Mouse (Mus musculus) CH12F3 (cell line): Measurements from ENCODE around the gene Setdb2.
"Not testable (repeated sequence)": the region's sequence is repeated elsewhere in the genome, so short reads cannot be mapped to it uniquely, and the experiment has no call there.

Experiments
- in situ Hi-C: fragments of 300-500 bp; cut with MboI; formaldehyde crosslinking; loops from 2 replicates; pipeline ENCODE4 v1.14.3; 2020; ENCODE audit warnings: low sequenced_read_pairs

Setdb2 gene

DNA sequence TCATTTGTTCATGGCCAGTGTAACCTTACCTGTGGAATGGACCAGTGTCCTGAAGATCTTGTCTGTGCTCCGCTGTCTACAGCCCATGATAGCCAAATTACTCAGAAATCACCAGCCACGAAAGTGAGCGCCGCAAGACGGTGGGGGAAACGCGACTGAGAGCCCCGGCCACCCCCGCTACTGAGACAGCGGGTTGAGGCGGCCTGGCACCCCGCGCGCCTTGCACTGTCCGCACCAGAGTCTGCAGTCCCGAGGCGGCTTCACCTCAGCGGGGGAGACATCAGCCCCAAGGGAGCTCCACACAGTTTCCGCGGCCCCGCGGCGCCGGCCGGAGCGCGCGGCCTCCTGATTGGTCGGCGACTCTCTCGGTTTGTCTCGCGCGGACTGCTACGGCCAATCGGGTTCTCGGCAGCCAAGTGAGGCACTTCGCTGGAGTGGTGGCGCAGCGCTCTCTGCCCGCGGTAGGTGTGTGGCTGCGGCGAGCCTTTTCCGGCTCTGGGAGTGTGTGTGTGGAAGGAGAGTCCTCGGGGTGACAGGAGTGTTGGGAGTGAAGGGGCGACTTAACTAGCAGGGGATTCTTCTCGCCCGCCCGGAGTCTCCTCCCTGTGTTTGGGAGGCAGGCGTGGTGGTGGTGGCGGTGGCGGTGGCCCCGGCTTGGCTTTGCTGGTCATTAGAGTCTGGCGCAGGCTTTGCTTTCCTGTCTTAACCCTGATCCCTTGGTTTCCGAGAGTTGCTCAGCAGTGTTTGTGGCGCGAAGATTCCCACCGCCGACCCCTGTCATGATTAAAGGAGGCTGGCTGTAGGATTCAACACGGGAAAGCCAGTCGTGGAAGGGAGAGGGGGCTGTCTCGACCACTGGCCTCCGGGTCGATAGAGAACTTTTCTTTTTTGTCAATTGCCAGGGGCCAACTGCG, at the start of gene Setdb2, which contains the start of gene Cab39l:
TSS of gene Setdb2 (minus strand) at position 327 of the 914 bp plus-strand sequence.
TSS of gene Cab39l (plus strand) at position 415 of the 914 bp plus-strand sequence.
- in situ Hi-C loops = no loop called here

DNA sequence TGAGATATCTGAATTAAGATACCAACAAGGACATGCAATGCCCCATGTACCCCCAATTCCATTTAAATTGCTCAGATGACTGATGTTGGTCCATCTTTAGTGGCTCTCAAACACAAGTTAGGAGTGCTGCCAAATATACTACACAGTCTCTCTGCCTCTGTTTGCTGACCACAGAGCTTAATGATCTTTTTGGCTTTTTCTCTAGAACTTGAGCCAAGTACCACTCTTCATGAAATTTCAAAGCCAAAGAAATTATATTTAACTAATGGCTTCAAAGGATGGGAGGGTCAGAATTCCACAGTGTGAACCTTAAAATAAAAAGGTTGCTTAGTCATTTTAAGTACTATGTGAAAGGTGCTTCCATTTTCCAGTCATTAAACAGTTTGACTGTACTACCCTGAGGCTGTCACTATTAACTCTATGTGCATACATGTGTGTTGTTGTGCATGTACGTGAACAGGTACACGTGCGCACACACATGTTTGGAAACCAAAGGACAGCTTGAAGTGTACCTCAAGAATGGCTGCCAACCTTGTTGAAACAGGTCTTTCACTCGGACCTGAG, 44.6 kb upstream of the Setdb2 start:
- in situ Hi-C loops = no loop called here

DNA sequence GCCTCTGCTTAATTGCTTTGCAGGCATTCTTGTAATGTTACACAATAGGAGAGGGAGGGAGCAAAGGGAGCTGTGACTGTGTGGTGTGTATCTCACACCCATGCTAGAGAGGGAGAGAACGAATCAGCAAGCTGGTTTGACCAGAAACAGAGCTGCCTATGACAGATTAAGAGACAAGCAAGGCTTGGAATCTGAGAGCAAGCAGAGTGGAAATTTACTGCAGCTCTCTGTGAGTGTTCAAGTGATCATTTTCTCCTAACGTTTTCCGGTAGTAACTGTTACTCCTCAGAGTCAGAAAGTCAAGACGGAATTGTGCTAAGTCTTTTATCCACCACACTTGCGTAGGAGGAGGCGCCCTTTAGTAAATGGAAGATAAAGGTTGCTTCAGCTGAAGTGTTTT, 38.0 kb upstream of the Setdb2 start:
- in situ Hi-C loops = no loop called here

DNA sequence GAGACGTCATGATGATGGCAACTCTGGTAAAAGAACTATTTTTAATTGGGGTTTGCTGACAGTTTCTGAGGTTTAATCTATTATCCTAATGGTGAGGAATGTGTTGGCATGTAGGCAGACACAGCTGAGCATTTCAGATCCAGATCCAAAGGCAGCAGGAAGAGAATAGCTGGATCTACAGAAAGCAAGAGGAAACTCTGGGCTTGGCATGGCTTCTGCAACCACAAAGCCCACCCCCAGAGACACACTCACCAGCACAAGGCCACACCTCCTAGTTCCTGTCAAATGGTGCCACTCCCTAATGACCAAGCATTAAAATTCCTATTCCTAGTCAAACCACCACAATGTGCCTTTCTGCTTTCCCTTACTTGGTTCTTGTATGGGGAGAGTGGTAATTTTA, 30.1 kb upstream of the Setdb2 start:
- in situ Hi-C loops = loop anchor here (25.0 kb wide), 1 partner anchor 542 kb away; no protein-coding TSS in a partner anchor

DNA sequence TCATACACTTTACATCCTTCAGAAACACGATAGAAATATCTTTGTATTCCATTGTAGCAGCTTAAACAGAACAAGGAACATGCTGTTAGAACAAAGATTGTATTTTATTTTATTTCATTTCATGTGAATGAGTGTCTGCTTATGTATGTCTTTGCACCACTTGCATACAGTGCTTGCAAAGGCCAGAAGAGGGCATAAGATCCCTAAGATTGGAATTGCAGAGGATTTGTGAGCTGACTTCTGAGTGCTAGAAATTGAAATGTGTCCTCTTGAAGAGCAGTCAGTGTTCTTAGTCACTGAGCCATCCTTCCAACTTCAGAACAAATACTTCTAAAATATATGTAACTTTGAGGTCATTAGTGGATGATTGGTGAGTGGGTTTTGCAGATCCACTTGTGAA, 27.1 kb upstream of the Setdb2 start:
- in situ Hi-C loops = loop anchor here (5.0 to 25.0 kb wide), 2 partner anchors 95 to 545 kb away; no protein-coding TSS in a partner anchor

DNA sequence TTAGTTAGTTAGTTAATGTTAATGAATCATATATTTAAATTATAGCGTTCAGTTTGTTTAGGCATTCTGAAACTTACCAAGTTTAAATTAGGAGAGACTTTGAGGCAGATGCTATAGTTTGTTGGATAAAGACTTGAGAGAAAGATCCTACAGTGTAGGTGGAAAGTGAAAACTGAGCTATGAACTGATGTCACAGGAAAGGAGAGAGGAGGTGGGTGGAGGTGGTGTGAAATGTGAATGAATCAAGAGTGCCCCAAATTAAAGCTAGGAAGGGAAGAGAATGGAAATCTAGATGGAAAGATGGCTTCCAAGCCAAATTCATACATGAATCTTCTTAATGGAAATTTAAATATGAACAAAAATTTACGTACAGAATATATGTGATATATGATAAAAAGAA, 25.8 kb upstream of the Setdb2 start:
- in situ Hi-C loops = loop anchor here (5.0 to 25.0 kb wide), 2 partner anchors 96 to 546 kb away; no protein-coding TSS in a partner anchor

DNA sequence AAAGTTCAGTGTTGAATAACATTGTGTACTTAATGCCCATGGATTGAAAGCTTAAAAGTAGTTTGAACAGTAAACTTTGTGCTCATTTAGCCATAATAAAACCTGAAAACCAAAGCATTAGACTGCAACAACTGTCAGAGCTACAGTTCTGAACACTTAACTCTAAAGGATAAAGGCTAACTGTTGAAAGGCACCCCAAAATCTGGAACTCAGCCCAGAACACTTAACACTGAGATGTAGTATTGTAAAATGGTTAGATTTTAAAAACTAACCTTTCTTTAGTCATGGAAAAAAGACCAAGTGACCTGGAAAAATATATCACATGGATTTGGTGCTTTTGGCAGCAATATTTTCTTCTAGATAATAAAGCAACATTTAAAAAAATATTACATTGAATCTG, 7.3 kb upstream of the Setdb2 start:
- in situ Hi-C loops = no loop called here

DNA sequence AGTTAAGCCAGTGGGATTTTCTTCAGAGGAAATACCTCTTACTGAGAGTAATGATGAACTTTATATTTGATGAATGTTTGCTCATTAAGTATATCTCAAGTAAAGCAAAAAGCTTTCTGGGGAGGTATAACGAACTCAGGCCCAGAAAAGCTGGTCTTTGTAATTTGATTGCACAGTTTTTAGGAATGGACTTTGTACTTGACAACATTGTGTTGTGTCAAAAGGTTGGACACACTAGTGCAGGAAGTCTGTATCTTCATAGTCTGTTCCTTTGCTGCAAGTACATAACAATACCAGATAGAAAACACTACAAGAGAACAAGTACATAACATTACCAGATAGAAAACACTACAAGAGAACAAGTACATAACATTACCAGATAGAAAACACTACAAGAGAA, 4.7 kb upstream of the Setdb2 start:
- in situ Hi-C loops = no loop called here

DNA sequence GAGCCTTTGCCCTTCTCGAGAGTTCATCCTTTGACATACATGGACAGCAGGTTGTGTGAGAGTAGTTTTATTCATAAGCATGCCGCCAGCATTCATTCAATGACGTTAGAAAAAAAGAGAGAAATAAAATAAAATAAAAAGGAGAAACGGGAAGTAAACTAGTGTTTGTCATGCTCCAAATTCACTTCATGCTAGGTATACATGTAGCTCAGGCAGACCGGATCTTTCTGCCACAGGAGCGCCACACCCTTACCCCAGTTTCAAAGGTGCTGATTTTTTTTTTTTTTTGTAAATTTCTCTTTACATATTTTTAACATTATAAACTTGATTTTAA, 755 bp upstream of the Setdb2 start:
- in situ Hi-C loops = no loop called here

DNA sequence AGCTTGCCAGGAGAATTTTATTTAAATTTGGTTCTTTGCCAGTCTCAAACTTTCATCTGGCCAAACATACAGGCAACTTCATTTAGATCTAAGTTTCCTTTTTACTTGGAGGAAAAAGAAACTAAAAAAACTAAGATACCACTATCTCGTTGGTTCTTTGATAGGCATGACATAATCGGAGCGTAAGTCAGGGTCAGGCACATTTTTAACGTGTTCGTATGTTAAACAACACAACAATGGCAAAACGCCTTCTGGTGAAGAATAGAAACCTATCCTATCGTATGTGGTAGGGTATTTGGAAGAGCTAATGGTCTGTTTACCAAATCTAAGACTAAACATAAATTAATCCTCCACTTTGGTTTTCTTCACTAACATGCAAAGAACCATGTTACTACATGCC, 645 bp downstream of the Setdb2 start:
- in situ Hi-C loops = no loop called here

DNA sequence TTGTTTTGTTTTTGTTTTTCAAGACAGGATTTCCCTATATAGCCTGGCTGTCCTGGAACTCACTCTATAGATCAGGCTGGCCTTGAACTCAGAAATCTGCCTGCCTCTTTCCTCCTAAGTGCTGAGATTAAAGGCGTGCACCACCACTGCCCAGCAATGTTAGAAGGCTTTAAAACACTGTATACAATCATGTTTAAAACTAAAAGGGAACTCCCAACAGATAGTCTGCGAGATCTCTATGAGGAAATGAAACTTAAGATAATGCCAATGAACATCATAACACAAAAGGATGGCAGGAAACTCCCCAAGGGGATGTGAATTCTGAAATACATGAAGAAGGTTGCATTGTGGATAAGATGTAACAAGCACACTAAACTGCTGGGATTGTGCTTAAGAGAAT, 2.2 kb downstream of the Setdb2 start:
- in situ Hi-C loops = no loop called here

DNA sequence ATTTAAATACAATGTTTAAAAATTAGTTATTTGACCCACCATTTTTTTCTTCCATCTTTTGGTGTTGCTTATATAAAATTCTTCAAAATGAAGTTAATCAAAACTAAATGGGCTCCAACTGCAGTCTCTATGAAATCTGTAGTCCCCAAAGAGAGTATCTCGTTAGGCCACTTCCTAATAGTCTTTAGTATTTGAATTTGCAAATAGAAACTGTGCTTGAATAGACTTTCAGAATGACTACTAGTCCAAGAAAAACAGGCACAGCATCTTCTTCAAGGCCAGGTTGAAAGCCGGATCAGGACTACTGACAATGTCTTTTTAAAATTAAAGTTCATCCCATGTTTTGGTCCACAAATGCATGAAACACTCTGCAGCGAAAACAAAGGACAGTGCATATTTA, 3.3 kb downstream of the Setdb2 start:
- in situ Hi-C loops = no loop called here

DNA sequence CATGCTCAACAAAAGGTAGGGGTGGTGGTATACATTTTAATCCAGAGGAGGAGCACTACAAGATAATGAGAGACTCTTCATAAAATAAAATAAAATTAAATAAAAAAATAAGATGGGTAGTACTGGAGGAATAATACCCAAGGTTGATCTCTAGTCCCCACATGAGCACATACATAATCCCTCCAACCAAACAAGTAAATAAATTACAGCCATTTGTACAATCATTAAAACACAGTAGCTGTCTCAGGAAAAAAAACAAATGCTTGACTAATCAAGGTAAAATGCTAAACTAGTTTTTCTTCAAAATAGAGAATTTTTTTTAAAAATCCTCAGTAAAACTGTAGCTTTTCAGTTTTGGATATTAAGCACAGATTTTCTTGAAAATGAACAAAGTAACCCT, 5.5 kb downstream of the Setdb2 start:
- in situ Hi-C loops = no loop called here

DNA sequence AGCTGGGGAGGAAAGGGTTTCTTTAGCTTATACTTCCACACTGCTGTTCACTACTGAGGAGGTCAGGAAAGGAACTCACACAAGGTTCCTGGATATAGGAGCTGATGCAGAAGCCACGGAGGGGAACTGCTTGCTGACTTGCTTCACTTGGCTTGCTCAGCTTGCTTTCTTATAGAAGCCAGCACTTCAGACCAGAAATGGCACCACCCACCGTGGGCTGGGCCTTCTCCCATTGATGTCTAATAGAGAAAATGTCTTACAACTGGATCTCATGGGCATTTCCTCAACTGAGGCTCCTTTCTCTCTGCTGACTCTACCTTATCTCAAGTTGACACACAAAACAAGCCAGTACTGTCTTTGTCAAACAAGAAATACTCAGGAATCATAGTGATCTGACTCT, 6.8 kb downstream of the Setdb2 start:
- in situ Hi-C loops = no loop called here

DNA sequence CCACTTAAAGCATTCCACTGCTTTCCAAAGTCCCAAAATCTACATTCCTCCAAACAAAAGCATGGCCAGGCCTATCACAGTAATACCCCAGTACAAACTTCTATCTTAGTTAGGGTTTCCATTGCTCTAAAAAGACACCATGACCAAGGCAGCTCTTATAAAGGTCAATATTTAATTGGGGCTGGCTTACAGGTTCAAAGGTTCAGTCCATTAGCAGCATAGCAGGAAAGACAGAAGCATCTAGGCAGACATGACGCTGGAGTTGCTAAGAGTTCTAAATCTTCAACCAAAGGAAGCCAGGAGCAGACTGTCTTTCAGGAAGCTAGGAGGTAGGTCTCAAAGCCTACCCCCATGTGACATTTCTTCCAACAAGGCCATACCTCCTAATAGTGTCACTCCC, 10.1 kb downstream of the Setdb2 start:
- in situ Hi-C loops = no loop called here

DNA sequence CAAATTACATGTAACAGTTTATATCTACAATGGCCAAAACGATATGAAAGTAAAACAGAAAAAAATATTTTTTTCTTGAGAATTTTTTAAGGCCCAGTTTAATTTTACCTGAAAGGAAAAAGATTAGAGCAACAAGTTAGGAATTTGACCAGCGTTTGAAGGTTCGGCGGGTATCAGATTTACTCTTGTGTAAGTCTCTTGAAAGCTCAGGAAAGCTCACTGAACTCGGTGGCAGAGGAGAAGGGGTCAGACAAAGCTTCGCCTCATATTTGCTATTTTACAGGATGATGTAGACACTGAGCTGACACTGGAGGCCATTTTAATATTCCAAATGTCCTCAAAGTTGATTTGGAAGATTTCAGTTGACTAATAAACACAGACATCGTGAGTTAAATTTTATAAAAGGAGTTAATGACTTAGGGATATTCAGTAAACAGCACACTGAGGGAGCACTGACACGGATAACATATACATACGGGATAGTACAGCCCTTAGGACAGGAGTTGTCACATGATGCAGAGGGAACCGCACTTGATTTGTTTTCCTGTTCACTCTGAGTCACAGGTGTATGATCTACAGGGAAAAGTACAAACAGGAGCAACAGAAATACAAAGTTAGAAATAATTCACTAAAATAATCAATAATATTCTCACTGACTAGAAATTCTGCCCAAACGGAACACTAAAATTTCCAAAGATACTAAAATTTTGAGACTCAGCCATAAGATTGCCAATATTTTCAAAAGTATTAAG, 17.6 kb downstream of the Setdb2 start:
- in situ Hi-C loops = no loop called here

DNA sequence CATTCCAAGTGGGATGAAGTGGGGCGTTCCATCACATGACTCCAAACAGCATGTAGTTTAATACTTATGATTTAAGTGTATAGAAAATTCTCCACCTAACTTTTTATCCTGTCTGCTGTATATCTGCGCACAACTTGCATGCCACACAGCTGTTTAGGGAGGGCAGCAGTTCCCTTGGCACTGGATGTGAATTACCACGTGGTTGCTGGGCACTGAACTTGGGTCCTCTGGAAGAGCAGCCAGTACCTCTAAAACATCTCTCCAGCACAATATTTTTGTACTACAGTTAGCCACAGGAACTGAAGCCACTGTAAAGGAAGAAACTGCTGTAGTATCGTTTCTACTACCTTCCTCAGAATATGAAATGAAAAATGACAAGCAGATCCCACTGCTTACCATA, 22.5 kb downstream of the Setdb2 start:
- in situ Hi-C loops = no loop called here

DNA sequence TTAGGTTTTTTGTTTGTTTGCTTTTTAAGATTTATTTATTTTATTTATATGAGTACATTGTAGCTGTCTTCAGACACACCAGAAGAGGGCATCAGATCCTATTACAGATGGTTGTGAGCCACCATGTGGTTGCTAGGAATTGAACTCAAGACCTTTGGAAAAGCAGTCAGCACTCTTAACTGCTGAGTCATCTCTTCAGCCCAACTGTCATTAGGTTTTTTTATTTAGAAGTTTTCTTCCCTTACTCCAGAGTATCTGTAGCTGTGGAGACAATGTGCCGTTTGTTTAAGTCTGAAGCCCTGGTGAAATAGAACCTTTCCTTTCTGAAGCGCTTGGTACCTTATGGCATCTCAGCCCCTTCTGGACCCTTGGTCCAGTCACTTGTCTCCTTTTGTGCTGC, 25.7 kb downstream of the Setdb2 start:
- in situ Hi-C loops = not testable (repeated sequence)

DNA sequence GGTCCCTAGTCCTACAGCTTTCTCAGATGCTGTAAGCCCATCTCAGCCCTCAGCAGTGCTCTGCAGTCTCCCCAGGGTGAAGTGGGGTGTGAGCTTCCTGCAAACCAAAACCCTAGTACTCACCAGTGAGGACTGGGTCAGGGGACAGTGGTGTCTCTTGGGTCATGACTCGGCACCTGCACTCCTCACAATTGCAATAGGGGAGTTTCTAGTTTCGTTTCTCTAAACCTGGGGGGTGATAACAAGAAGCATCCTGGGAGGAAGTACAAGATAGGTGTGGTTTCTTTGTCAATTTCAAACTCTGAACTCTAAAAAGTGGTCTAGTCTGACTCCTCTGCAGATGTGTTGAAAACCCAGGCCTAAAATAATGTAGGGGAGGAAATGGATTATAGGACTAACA, 43.7 kb downstream of the Setdb2 start:
- in situ Hi-C loops = no loop called here

DNA sequence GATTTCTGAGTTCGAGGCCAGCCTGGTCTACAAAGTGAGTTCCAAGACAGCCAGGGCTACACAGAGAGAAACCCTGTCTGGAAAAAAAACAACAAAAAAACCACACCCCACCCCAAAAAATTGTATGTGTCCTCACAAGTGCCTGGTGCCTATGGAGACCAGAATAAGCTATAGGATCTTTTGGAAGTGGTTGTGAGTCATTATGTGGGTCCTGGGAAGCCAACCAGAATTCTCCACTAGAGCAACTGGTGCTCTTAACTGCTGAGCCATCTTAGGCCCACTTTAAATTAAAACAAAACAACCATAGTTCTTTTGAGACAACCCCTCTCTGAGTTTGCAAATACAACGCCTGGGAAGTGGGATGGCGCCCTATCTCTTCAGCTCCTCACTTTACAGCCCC, 45.4 kb downstream of the Setdb2 start, which contains the start of gene Phf11c:
TSS of gene Phf11c (minus strand) at position 101 of the 400 bp plus-strand sequence.
- in situ Hi-C loops = no loop called here

DNA sequence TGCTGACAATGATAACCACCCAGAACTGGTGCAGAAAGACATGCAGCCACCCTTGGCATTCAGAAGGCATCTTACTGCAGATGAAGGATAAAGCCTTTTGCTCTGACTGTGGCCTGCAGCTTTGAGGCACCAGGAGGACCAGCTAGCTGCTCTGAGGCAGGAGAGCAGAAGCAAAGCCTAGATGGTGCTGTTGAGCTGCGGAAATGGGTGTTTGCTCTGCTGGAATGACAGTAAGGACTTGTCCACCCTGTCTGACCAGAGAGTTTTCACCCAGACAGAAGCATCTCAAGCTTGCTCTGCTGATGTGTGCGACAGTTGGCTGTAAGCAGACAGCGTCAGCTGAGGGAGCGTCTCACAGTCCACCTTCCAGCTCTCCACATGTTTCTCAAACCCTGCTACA, 50.5 kb downstream of the Setdb2 start:
- in situ Hi-C loops = not testable (repeated sequence)

DNA sequence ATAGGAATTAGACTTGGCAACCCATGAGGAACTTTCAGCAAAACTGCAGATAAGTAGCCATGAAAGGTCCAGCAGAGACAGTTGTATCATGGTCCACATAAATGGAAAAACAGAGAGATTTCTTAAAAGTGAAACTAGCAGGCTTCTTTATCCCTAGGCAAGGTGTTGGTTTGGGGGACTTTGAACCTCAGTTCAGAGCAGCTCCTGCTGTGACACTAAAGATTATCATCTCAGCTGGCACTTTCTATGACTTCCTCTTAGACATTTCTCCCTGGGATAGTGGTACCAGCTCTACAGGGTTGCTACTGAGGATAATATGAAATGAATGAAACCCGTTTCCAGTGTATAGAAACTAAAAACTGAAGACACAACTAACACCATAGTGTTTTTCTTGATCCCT, 51.2 kb downstream of the Setdb2 start:
- in situ Hi-C loops = no loop called here
